Mouse (Mus musculus) MEL (cell line): ENCODE results near the gene Rbms3. TPM values are rescaled to one million over a fixed set of nuclear protein-coding genes. Genes with fewer than 3 reads are reported as not detected.

ENCODE experiments used
- DNase-seq: peaks from one replicate; pipeline ENCODE4 v3.0.0; 2011; ENCODE audit warnings: low read depth, low spot score
- H3K27ac ChIP-seq: 2 replicates; pipeline ENCODE4 v1.5.1; 2012; ENCODE audit warnings: low read depth, mild to moderate bottlenecking, control low read depth, low read length, moderate library complexity; ENCODE audit not compliant: control insufficient read depth
- H3K27me3 ChIP-seq, 2 experiments: fragments of 150-350 bp in 1 of 2; sonication (generic) in 1 of 2; 2 replicates each; pipeline ENCODE4 v1.6.1; 2012; ENCODE audit warnings: low read length in 2 of 2, mild to moderate bottlenecking in 2 of 2, improper control_type of control experiment in 1 of 2, moderate library complexity in 1 of 2; ENCODE audit not compliant: insufficient read depth in 2 of 2, control insufficient read depth in 1 of 2
- H3K36me3 ChIP-seq, 2 experiments: 2 replicates each; pipeline ENCODE4 v1.6.1; 2012 to 2014; ENCODE audit warnings: low read length in 2 of 2, improper control_type of control experiment in 1 of 2, inconsistent platforms in 1 of 2, mild to moderate bottlenecking in 1 of 2; ENCODE audit not compliant: insufficient read depth in 2 of 2, control insufficient read depth in 1 of 2
- H3K4me1 ChIP-seq, 2 experiments: fragments of 150-350 bp in 1 of 2; sonication (generic) in 1 of 2; 2 replicates each; pipeline ENCODE4 v1.6.1; 2012; ENCODE audit warnings: low read length in 2 of 2, improper control_type of control experiment in 1 of 2, mild to moderate bottlenecking in 1 of 2; ENCODE audit not compliant: insufficient read depth in 2 of 2, control insufficient read depth in 1 of 2
- H3K4me3 ChIP-seq, 2 experiments: fragments of 150-350 bp in 1 of 2; sonication (generic) in 1 of 2; 2 replicates each; pipeline ENCODE4 v1.5.1; 2012; ENCODE audit warnings: low read depth in 2 of 2, low read length in 2 of 2, mild to moderate bottlenecking in 2 of 2, moderate library complexity in 2 of 2, control low read depth in 1 of 2, improper control_type of control experiment in 1 of 2; ENCODE audit not compliant: control insufficient read depth in 1 of 2, insufficient read depth in 1 of 2
- H3K79me2 ChIP-seq: 2 replicates; pipeline ENCODE4 v1.6.1; 2012; ENCODE audit warnings: mild to moderate bottlenecking, low read length, moderate library complexity; ENCODE audit not compliant: control insufficient read depth, poor library complexity, insufficient read depth
- H3K9ac ChIP-seq: 2 replicates; pipeline ENCODE4 v1.6.1; 2012; ENCODE audit warnings: low read depth, mild to moderate bottlenecking, control low read depth, low read length, moderate library complexity; ENCODE audit not compliant: control insufficient read depth, poor library complexity, severe bottlenecking
- H3K9me3 ChIP-seq: fragments of 150-350 bp; sonication (generic); replicated peaks from 2 replicates; pipeline ENCODE4 v1.6.1; 2012; ENCODE audit warnings: mild to moderate bottlenecking, low read length, improper control_type of control experiment, moderate library complexity; ENCODE audit not compliant: insufficient read depth
- CHD2 ChIP-seq: IDR thresholded peaks from 2 replicates; pipeline ENCODE4 v1.6.1; 2011; ENCODE audit warnings: low read length, improper control_type of control experiment
- CTCF ChIP-seq, 3 experiments: IDR thresholded peaks in 2 of 3; conservative IDR thresholded peaks in 1 of 3; 2 replicates each; pipeline ENCODE4 v1.5.1; 2011 to 2012; ENCODE audit warnings: low read length in 3 of 3, low read depth in 2 of 3, mild to moderate bottlenecking in 2 of 3, improper control_type of control experiment in 1 of 3, inconsistent platforms in 1 of 3, mixed read lengths in 1 of 3, moderate library complexity in 1 of 3; ENCODE audit not compliant: control insufficient read depth in 1 of 3, insufficient read depth in 1 of 3, poor library complexity in 1 of 3, severe bottlenecking in 1 of 3
- E2F4 ChIP-seq: IDR thresholded peaks from 2 replicates; pipeline ENCODE4 v1.6.1; 2011; ENCODE audit warnings: low read depth, low read length, improper control_type of control experiment, borderline replicate concordance
- ELF1 ChIP-seq: IDR thresholded peaks from 2 replicates; pipeline ENCODE4 v1.6.1; 2014; ENCODE audit warnings: low read depth, mild to moderate bottlenecking, inconsistent platforms, low read length, improper control_type of control experiment, moderate library complexity
- EP300 ChIP-seq, 2 experiments: IDR thresholded peaks; 2 replicates each; pipeline ENCODE4 v1.6.1; 2011; ENCODE audit warnings: improper control_type of control experiment in 2 of 2, low read length in 2 of 2, low read depth in 1 of 2, mild to moderate bottlenecking in 1 of 2
- GATA1 ChIP-seq: IDR thresholded peaks from 2 replicates; pipeline ENCODE4 v1.6.1; 2011; ENCODE audit warnings: low read depth, low read length, improper control_type of control experiment
- MAFK ChIP-seq: IDR thresholded peaks from 2 replicates; pipeline ENCODE4 v1.6.1; 2011; ENCODE audit warnings: low read depth, mild to moderate bottlenecking, low read length, improper control_type of control experiment, borderline replicate concordance
- MAZ ChIP-seq: IDR thresholded peaks from 2 replicates; pipeline ENCODE4 v1.6.1; 2012; ENCODE audit warnings: low read depth, mild to moderate bottlenecking, inconsistent platforms, low read length, improper control_type of control experiment
- MEF2A ChIP-seq: IDR thresholded peaks from 2 replicates; pipeline ENCODE4 v1.6.1; 2014; ENCODE audit warnings: low read depth, mild to moderate bottlenecking, inconsistent platforms, low read length, improper control_type of control experiment; ENCODE audit not compliant: poor library complexity, insufficient replicate concordance, severe bottlenecking; ENCODE audit errors: extremely low read depth
- MXI1 ChIP-seq: IDR thresholded peaks from 2 replicates; pipeline ENCODE4 v1.6.1; 2011; ENCODE audit warnings: mild to moderate bottlenecking, low read depth, low read length, improper control_type of control experiment
- MYB ChIP-seq: IDR thresholded peaks from 2 replicates; pipeline ENCODE4 v1.6.1; 2011; ENCODE audit warnings: mild to moderate bottlenecking, low read depth, low read length, improper control_type of control experiment
- MYC ChIP-seq: IDR thresholded peaks from 2 replicates; pipeline ENCODE4 v1.6.1; 2011; ENCODE audit warnings: low read depth, mild to moderate bottlenecking, low read length, improper control_type of control experiment, moderate library complexity
- NELFE ChIP-seq: IDR thresholded peaks from 2 replicates; pipeline ENCODE4 v1.6.1; 2011; ENCODE audit warnings: low read depth, low read length, improper control_type of control experiment
- POLR2A ChIP-seq, 2 experiments: IDR thresholded peaks; 2 replicates each; pipeline ENCODE4 v1.6.1; 2011 to 2012; ENCODE audit warnings: low read length in 2 of 2, mild to moderate bottlenecking in 2 of 2, control low read depth in 1 of 2, improper control_type of control experiment in 1 of 2, low read depth in 1 of 2, moderate library complexity in 1 of 2; ENCODE audit not compliant: control insufficient read depth in 1 of 2, insufficient read depth in 1 of 2, poor library complexity in 1 of 2
- POLR2AphosphoS2 ChIP-seq: IDR thresholded peaks from 2 replicates; pipeline ENCODE4 v1.6.1; 2011; ENCODE audit warnings: low read length, improper control_type of control experiment
- POLR2AphosphoS5 ChIP-seq: IDR thresholded peaks from 2 replicates; pipeline ENCODE4 v1.6.1; 2012; ENCODE audit warnings: low read depth, borderline replicate concordance, mild to moderate bottlenecking, inconsistent platforms, low read length, moderate library complexity, mixed read lengths
- RAD21 ChIP-seq: IDR thresholded peaks from 2 replicates; pipeline ENCODE4 v1.6.1; 2011; ENCODE audit warnings: mild to moderate bottlenecking, low read depth, low read length, improper control_type of control experiment
- RCOR1 ChIP-seq: IDR thresholded peaks from 2 replicates; pipeline ENCODE4 v1.6.1; 2012; ENCODE audit warnings: low read depth, mild to moderate bottlenecking, inconsistent platforms, low read length, improper control_type of control experiment
- SIN3A ChIP-seq: IDR thresholded peaks from 2 replicates; pipeline ENCODE4 v1.6.1; 2012; ENCODE audit warnings: low read length, improper control_type of control experiment, inconsistent platforms
- SMC3 ChIP-seq: IDR thresholded peaks from 2 replicates; pipeline ENCODE4 v1.6.1; 2011; ENCODE audit warnings: low read depth, low read length, improper control_type of control experiment
- TCF12 ChIP-seq: IDR thresholded peaks from 2 replicates; pipeline ENCODE4 v1.6.1; 2014; ENCODE audit warnings: low read depth, mild to moderate bottlenecking, inconsistent platforms, low read length, improper control_type of control experiment, moderate library complexity
- UBTF ChIP-seq: IDR thresholded peaks from 2 replicates; pipeline ENCODE4 v1.6.1; 2012; ENCODE audit warnings: low read depth, mild to moderate bottlenecking, inconsistent platforms, low read length, improper control_type of control experiment, moderate library complexity, borderline replicate concordance; ENCODE audit not compliant: insufficient read depth
- USF1 ChIP-seq: IDR thresholded peaks from 2 replicates; pipeline ENCODE4 v1.6.1; 2014; ENCODE audit warnings: low read depth, mild to moderate bottlenecking, inconsistent platforms, low read length, improper control_type of control experiment, moderate library complexity
- USF2 ChIP-seq, 2 experiments: IDR thresholded peaks; 2 replicates each; pipeline ENCODE4 v1.6.1; 2011 to 2012; ENCODE audit warnings: improper control_type of control experiment in 2 of 2, low read length in 2 of 2, borderline replicate concordance in 1 of 2, inconsistent platforms in 1 of 2, low read depth in 1 of 2, mild to moderate bottlenecking in 1 of 2; ENCODE audit not compliant: insufficient read depth in 1 of 2
- ZC3H11A ChIP-seq: IDR thresholded peaks from 2 replicates; pipeline ENCODE4 v1.6.1; 2012; ENCODE audit warnings: low read depth, mild to moderate bottlenecking, inconsistent platforms, low read length, improper control_type of control experiment
- ZKSCAN1 ChIP-seq: IDR thresholded peaks from 2 replicates; pipeline ENCODE4 v1.6.1; 2012; ENCODE audit warnings: low read depth, mild to moderate bottlenecking, inconsistent platforms, low read length, improper control_type of control experiment, moderate library complexity
- polyA plus RNA-seq, 2 experiments: library from polyadenylated mRNA; stranded (reverse) in 1 of 2; unstranded in 1 of 2; fragments of >175 nt in 1 of 2; fragments of >200 nt in 1 of 2; gene quantifications; 2 replicates each; pipeline versions ENCODE4 v1.2.1 to v1.2.4; 2012; ENCODE audit warnings: low replicate concordance in 2 of 2, low read depth in 1 of 2; ENCODE audit not compliant: insufficient read length in 2 of 2, insufficient read depth in 1 of 2, missing spikeins in 1 of 2
- total RNA-seq: library from RNA; depleted of rRNA; stranded (reverse); fragments of 300-350 nt; gene quantifications from 2 replicates; pipeline ENCODE4 v1.2.3, GENCODE M21; 2012

The Rbms3 gene
- total and polyA plus RNA-seq, 3 experiments, result not detected

GRCm38 (mm10) chr9:117380876-117381275, 248.8 kb downstream of the Rbms3 start:
- Histone ChIP-seq H3K27me3 (no peaks in the 10 kb centered on the region), H3K36me3 (no peaks in the 10 kb centered on the region), H3K9me3 (no peaks in the 10 kb centered on the region), H3K27ac (no peak overlapping the region), H3K79me2 (no peaks in the 10 kb centered on the region), H3K4me3 (no peak overlapping the region), H3K4me1 (no peaks in the 10 kb centered on the region), H3K9ac (no peak overlapping the region)
- TF ChIP-seq E2F4, result no peak
- no peak for TF ChIP-seq USF2 (IDR thresholded peaks at IDR 0.05; ENCODE audit: borderline replicate concordance in 1 of 2, insufficient read depth in 1 of 2, low read depth in 1 of 2, low read length in 2 of 2)
- no peak for TF ChIP-seq ZC3H11A
- TF ChIP-seq NELFE, result no peak
- TF ChIP-seq ELF1, result no peak
- TF ChIP-seq GATA1, result no peak
- TF ChIP-seq POLR2AphosphoS5, result no peak
- no peak for TF ChIP-seq SMC3
- TF ChIP-seq SIN3A, result no peak
- TF ChIP-seq ZKSCAN1, result no peak
- TF ChIP-seq POLR2A (IDR thresholded peaks at IDR 0.05; ENCODE audit: control insufficient read depth in 1 of 2, insufficient read depth in 1 of 2, low read depth in 1 of 2, low read length in 2 of 2, poor library complexity in 1 of 2), result no peak
- TF ChIP-seq MAZ, result no peak
- TF ChIP-seq MYB, result no peak
- TF ChIP-seq USF1, result no peak
- DNase-seq, result no peak

GRCm38 (mm10) chr9:117380076-117380475, 249.6 kb downstream of the Rbms3 start:
- no peak for TF ChIP-seq RAD21
- no peak for TF ChIP-seq CTCF (IDR thresholded peaks at IDR 0.05 in 2 of 3, conservative IDR thresholded peaks at IDR 0.05 in 1 of 3; ENCODE audit: control insufficient read depth in 1 of 3, insufficient read depth in 1 of 3, low read depth in 2 of 3, low read length in 3 of 3, poor library complexity in 1 of 3, severe bottlenecking in 1 of 3)
- no peak for TF ChIP-seq UBTF
- no peak for TF ChIP-seq EP300 (IDR thresholded peaks at IDR 0.05; ENCODE audit: low read depth in 1 of 2, low read length in 2 of 2)
- no peak for TF ChIP-seq ELF1
- TF ChIP-seq POLR2AphosphoS2, result no peak
- TF ChIP-seq POLR2AphosphoS5, result no peak
- no peak for TF ChIP-seq TCF12
- no peak for TF ChIP-seq RCOR1
- no peak for TF ChIP-seq MAFK
- TF ChIP-seq MYC, result no peak
- TF ChIP-seq MAZ, result no peak
- TF ChIP-seq ZC3H11A, result no peak
- no peak for TF ChIP-seq CHD2
- TF ChIP-seq USF2 (IDR thresholded peaks at IDR 0.05; ENCODE audit: borderline replicate concordance in 1 of 2, insufficient read depth in 1 of 2, low read depth in 1 of 2, low read length in 2 of 2), result no peak
- no peak for TF ChIP-seq MEF2A
- TF ChIP-seq MXI1, result no peak
- H3K4me1 ChIP-seq, result no peaks in the 10 kb centered on the region
- no peak overlapping the region for H3K9ac ChIP-seq
- H3K27me3 ChIP-seq, result no peaks in the 10 kb centered on the region
- no peaks in the 10 kb centered on the region for H3K9me3 ChIP-seq
- H3K79me2 ChIP-seq, result no peaks in the 10 kb centered on the region
- H3K4me3 ChIP-seq, result no peak overlapping the region
- H3K36me3 ChIP-seq, result no peaks in the 10 kb centered on the region
- DNase-seq, result no peak
- H3K27ac ChIP-seq, result no peak overlapping the region
